Mouse (Mus musculus) erythroblast, embryonic 14.5 days (primary cell): ENCODE measurements around the gene Miip. TPM values are rescaled to one million over a fixed set of nuclear protein-coding genes. Genes with fewer than 3 reads are reported as not detected.

Source experiments
- H3K27me3 ChIP-seq: 2 replicates; pipeline ENCODE4 v1.6.1; 2012; ENCODE audit warnings: inconsistent platforms; ENCODE audit not compliant: control insufficient read depth
- H3K36me3 ChIP-seq: 2 replicates; pipeline ENCODE4 v1.6.1; 2012; ENCODE audit warnings: mild to moderate bottlenecking, inconsistent platforms; ENCODE audit not compliant: control insufficient read depth
- H3K4me1 ChIP-seq: 2 replicates; pipeline ENCODE4 v1.6.1; 2012; ENCODE audit warnings: inconsistent platforms; ENCODE audit not compliant: control insufficient read depth
- H3K4me3 ChIP-seq: replicated peaks from 2 replicates; pipeline ENCODE3; 2012; ENCODE audit warnings: moderate library complexity, mild to moderate bottlenecking, inconsistent platforms
- H3K9me3 ChIP-seq: 2 replicates; pipeline ENCODE4 v1.6.1; 2012; ENCODE audit warnings: low read length, inconsistent platforms, mixed read lengths; ENCODE audit not compliant: control insufficient read depth
- GATA1 ChIP-seq: IDR thresholded peaks from 2 replicates; pipeline ENCODE4 v1.6.1; 2012; ENCODE audit warnings: low read length, inconsistent platforms, mixed read lengths
- TAL1 ChIP-seq: IDR thresholded peaks from 3 replicates; pipeline ENCODE4 v1.6.1; 2012; ENCODE audit warnings: low read length, inconsistent platforms, mixed read lengths
- polyA plus RNA-seq: library from polyadenylated mRNA; stranded (reverse); fragments of >175 nt; gene quantifications from 2 replicates; pipeline ENCODE4 v1.2.3, GENCODE M21; 2012

Gene Miip
- 9.4 and 19.8 TPM in 2 replicates for polyA plus RNA-seq

GRCm38 (mm10) chr4:147868450-147869031, at the start of gene Miip, which contains the start of gene Fv1:
Gene Miip, minus strand, starts transcription at chr4:147868816.
Gene Fv1, plus strand, starts transcription at chr4:147868979.
- no peak for TF ChIP-seq TAL1
- no peak for TF ChIP-seq GATA1
- Histone ChIP-seq H3K36me3 (peaks cover 38% of the 10 kb centered on the region), H3K9me3 (peaks cover 10% of the 10 kb centered on the region), H3K27me3 (no peaks in the 10 kb centered on the region), H3K4me3 (peak within 1 kb of the TSS; percentile 88), H3K4me1 (peaks cover 29% of the 10 kb centered on the region)

GRCm38 (mm10) chr4:147909486-147909885, 40.9 kb upstream of the Miip start:
- no peak overlapping the region for H3K4me3 ChIP-seq
- no peaks in the 10 kb centered on the region for H3K9me3 ChIP-seq
- no peak for TF ChIP-seq TAL1
- no peak for TF ChIP-seq GATA1
- no peaks in the 10 kb centered on the region for H3K27me3 ChIP-seq
- peaks cover 7% of the 10 kb centered on the region for H3K4me1 ChIP-seq
- peaks cover 3% of the 10 kb centered on the region; the same call in 1 of the 2 replicates for H3K36me3 ChIP-seq

- H3K9me3 ChIP-seq, result no peaks in the 10 kb centered on the region
- H3K4me1 ChIP-seq, result peaks cover 24% of the 10 kb centered on the region
- no peaks in the 10 kb centered on the region for H3K27me3 ChIP-seq
- TF ChIP-seq GATA1 (no peak), TAL1 (no peak)
- H3K4me3 ChIP-seq, result no peak overlapping the region
- peaks cover 17% of the 10 kb centered on the region for H3K36me3 ChIP-seq
Measured at GRCm38 (mm10) chr4:147906230-147906629, 37.6 kb upstream of the Miip start.

- Histone ChIP-seq H3K9me3 (no peaks in the 10 kb centered on the region), H3K36me3 (peaks cover 27% of the 10 kb centered on the region), H3K4me1 (peaks cover 31% of the 10 kb centered on the region), H3K4me3 (peak overlapping the region; percentile 78), H3K27me3 (no peaks in the 10 kb centered on the region)
- TF ChIP-seq TAL1, result no peak
Measured at GRCm38 (mm10) chr4:147905090-147905659, 36.6 kb upstream of the Miip start.

GRCm38 (mm10) chr4:147904313-147905089, 35.9 kb upstream of the Miip start, which contains the start of gene Mfn2:
Gene Mfn2, minus strand, starts transcription at chr4:147904704.
- no peaks in the 10 kb centered on the region for H3K9me3 ChIP-seq
- TF ChIP-seq GATA1, result no peak
- no peak for TF ChIP-seq TAL1
- peaks cover 31% of the 10 kb centered on the region for H3K4me1 ChIP-seq
- no peaks in the 10 kb centered on the region for H3K27me3 ChIP-seq
- H3K4me3 ChIP-seq, result peak within 1 kb of the TSS; percentile 78
- H3K36me3 ChIP-seq, result peaks cover 34% of the 10 kb centered on the region

- Histone ChIP-seq H3K36me3 (peaks cover 43% of the 10 kb centered on the region), H3K9me3 (no peaks in the 10 kb centered on the region), H3K4me1 (peaks cover 31% of the 10 kb centered on the region), H3K27me3 (no peaks in the 10 kb centered on the region), H3K4me3 (peak overlapping the region; percentile 78)
- no peak for TF ChIP-seq GATA1
- no peak for TF ChIP-seq TAL1
Measured at GRCm38 (mm10) chr4:147903601-147904000, 35.0 kb upstream of the Miip start.

GRCm38 (mm10) chr4:147902906-147903500, 34.4 kb upstream of the Miip start:
- H3K4me1 ChIP-seq, result peaks cover 31% of the 10 kb centered on the region
- H3K4me3 ChIP-seq, result peak overlapping the region; percentile 78
- no peak for TF ChIP-seq GATA1
- TF ChIP-seq TAL1, result no peak
- no peaks in the 10 kb centered on the region for H3K27me3 ChIP-seq
- no peaks in the 10 kb centered on the region for H3K9me3 ChIP-seq
- peaks cover 49% of the 10 kb centered on the region for H3K36me3 ChIP-seq

- H3K36me3 ChIP-seq, result peaks cover 74% of the 10 kb centered on the region
- TF ChIP-seq GATA1, result no peak
- TF ChIP-seq TAL1, result no peak
- no peaks in the 10 kb centered on the region for H3K27me3 ChIP-seq
- peaks cover 31% of the 10 kb centered on the region for H3K4me1 ChIP-seq
- no peaks in the 10 kb centered on the region for H3K9me3 ChIP-seq
- H3K4me3 ChIP-seq, result no peak overlapping the region
Measured at GRCm38 (mm10) chr4:147900452-147900851, 31.8 kb upstream of the Miip start.

- TF ChIP-seq GATA1, result no peak
- TF ChIP-seq TAL1, result no peak
- Histone ChIP-seq H3K4me1 (peaks cover 9% of the 10 kb centered on the region), H3K27me3 (no peaks in the 10 kb centered on the region), H3K36me3 (peaks cover 86% of the 10 kb centered on the region), H3K4me3 (no peak overlapping the region), H3K9me3 (no peaks in the 10 kb centered on the region)
Measured at GRCm38 (mm10) chr4:147897348-147897747, 28.7 kb upstream of the Miip start.
